Mouse (Mus musculus): ENCODE measurements at regions not wholly inside any gene's neighbourhood (a gene's known extent, or its start where the extent isn't known, plus 50 kb on each side); places are given as distances from the start of the nearest gene placed in this dataset.

DNA sequence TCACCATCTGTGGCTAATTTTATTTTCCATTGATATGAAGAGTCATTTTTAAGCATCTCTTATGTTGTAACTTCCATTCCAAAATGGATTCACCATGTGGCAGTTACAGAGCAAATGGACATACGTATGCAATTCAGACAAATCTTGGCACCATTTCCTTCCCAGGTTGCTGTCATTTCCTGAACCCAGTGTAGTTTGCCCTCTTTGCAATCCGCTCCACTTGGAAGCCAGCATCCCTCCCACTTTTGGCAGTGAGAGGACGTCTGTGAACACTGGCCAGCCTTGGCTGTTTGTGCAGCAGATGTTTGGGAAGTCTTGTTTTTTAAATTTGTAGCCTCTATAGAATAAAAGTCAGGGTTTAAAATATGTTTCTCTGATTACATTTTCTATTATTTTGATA lies 510.6 kb upstream of the Cdh7 start:
- peak in 1 of 2 experiments; percentile 58 for DNase-seq (ENCODE audit: low spot score in 2 of 2)

DNA sequence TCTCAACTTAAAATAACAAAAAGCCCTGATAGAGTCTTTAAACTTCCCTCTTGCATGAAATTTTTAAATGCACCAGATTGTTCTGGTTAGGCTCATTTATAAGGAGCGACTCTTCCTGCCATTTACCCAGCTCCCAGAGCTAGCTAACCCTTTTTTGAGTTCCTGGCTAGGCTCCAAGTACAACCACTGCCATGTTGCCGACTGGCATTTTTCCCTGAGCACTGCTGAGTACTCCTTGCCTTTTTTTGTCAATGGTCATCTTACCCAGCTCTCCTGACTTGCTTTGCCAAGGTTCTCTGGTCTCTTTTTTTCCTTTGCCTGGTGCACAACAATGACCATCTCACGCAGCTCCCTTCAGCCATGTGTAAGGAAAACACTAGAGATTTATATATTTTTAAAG lies 500.8 kb upstream of the Cdh7 start:
- DNase-seq (ENCODE audit: low spot score in 2 of 2): peak in 1 of 2 experiments; percentile 10

DNA sequence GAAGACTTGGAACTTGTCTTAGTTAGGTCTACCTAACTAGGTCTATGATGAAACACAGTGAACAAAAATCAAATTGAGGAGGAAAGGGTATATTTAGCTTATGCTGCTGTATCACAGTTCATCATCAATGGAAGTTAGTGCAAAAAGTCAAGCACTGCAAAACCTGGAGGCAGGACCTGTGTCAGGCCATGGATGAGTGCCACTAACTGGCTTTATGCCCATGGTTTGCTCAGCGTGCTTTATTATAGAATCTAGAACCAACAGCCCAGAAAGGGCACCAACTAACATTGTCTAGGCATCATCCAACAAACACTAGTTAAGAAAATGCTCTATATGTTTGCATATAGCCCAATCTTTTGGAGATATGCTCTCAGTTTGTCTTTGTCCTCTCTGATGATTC lies 486.3 kb upstream of the Cdh7 start:
- DNase-seq (ENCODE audit: low spot score in 2 of 2): no peak

DNA sequence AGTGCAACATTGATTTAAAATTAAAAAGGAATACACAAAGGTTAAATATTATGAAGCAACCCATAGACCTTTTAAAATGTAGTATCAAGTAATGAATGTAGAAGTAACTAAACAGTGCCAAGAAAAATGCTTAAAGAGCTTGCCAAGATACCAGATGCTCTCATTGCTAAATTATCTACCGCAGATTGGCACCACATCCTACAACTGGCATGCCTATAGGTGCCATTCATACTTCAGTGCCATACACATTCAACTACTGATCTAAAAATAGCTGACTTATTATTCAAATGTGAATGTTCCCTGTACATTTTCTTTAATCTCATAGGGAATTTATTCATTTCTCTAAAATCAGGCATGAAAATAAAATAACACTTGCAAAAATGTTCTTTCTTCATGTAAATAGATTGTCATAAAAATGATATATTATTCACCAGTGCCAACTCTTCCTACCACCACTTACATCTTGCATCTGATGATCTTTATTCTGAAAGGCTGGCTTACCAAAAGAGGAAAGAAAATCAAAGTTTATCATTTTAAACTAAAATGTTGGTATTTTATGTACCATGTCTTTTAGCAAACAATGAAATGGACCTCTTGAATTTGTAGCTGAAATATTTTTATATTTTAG lies 469.5 kb upstream of the Cdh7 start:
- no peak for DNase-seq (ENCODE audit: low spot score in 2 of 2)

DNA sequence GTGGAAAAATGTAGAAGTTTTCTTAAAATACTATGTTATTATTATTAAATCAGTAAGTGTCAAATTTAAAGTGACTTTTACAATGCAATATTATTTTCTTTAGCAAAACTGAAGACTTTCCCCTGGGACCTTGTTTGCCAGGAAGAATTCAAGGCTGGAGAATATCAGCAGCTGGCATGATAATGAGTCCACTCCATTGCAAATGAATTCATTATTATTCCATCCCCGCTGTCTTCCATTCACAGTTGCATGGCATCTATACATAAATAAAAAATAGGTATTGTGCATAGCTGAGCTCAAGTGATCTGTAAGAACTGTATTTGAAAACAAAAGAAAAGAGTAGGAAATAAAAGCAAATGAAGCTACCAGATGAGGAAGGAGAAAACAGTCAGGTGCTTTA lies 467.9 kb upstream of the Cdh7 start:
- DNase-seq (ENCODE audit: low spot score in 2 of 2): no peak

All from cerebellum, postnatal 4 days (tissue).